Mouse (Mus musculus) heart, adult 2 months (tissue): ENCODE measurements around the gene Smarca1. TPM values are rescaled to one million over a fixed set of nuclear protein-coding genes. Genes with fewer than 3 reads are reported as not detected.

Experiments
- DNase-seq, 2 experiments: peaks; one replicate each; pipeline ENCODE4 v3.0.0; 2021
- H3K27ac ChIP-seq: fragments of 200-600 bp; 2 replicates; pipeline ENCODE4 v1.8.1; 2022
- H3K27me3 ChIP-seq: fragments of 200-500 bp; 2 replicates; pipeline ENCODE4 v1.6.1; 2012; ENCODE audit warnings: mild to moderate bottlenecking, low read length, inconsistent platforms, mixed read lengths; ENCODE audit not compliant: control insufficient read depth, insufficient read depth
- H3K36me3 ChIP-seq: fragments of 200-500 bp; 2 replicates; pipeline ENCODE4 v1.6.1; 2012; ENCODE audit warnings: low read length, inconsistent platforms; ENCODE audit not compliant: control insufficient read depth, insufficient read depth
- H3K4me1 ChIP-seq: fragments of 200-500 bp; 2 replicates; pipeline ENCODE4 v1.6.1; 2011; ENCODE audit warnings: low read length; ENCODE audit not compliant: control insufficient read depth, insufficient read depth
- H3K4me3 ChIP-seq: fragments of 200-600 bp; 2 replicates; pipeline ENCODE4 v1.8.1; 2022
- H3K79me2 ChIP-seq: fragments of 200-500 bp; replicated peaks from 2 replicates; pipeline ENCODE4 v1.6.1; 2012; ENCODE audit warnings: mild to moderate bottlenecking, inconsistent platforms, low read length, moderate library complexity, mixed read lengths; ENCODE audit not compliant: control insufficient read depth, insufficient read depth
- H3K9ac ChIP-seq: fragments of 200-500 bp; 2 replicates; pipeline ENCODE4 v1.6.1; 2012; ENCODE audit warnings: low read depth, mild to moderate bottlenecking, control low read depth, inconsistent platforms, low read length, mixed read lengths
- CTCF ChIP-seq: fragments of 200-600 bp; IDR thresholded peaks from 2 replicates; pipeline ENCODE4 v1.8.1; 2022; ENCODE audit warnings: antibody characterized with exemption, mild to moderate bottlenecking, moderate library complexity
- EP300 ChIP-seq: fragments of 200-500 bp; IDR thresholded peaks from 2 replicates; pipeline ENCODE4 v1.6.1; 2011; ENCODE audit warnings: low read depth, low read length, control low read depth; ENCODE audit not compliant: insufficient read depth
- POLR2A ChIP-seq: fragments of 200-500 bp; IDR thresholded peaks from 2 replicates; pipeline ENCODE4 v1.6.1; 2011; ENCODE audit warnings: mild to moderate bottlenecking, low read depth, low read length, control low read depth; ENCODE audit not compliant: insufficient read depth
- WGBS: fragments of 180-500 bp; shearing (Covaris S2); methylation state at CpG from one replicate; pipeline ENCODE4 v1.1.7; 2018; 5-methylcytosine and 5-hydroxymethylcytosine counted together
- intact Hi-C: fragments of 180-260 bp; cut with DNase I; formaldehyde crosslinking; loops from one replicate; pipeline ENCODE4 v1.15.1; 2025
- polyA plus RNA-seq: library from polyadenylated mRNA; depleted of rRNA; stranded (reverse); fragments of >200 nt; gene quantifications from 2 replicates; pipeline ENCODE4 v1.2.3, GENCODE M21; 2012
- total RNA-seq, 2 experiments: library from RNA; stranded (reverse); gene quantifications; 2 replicates each; pipeline ENCODE4 v1.2.3; 2021

The Smarca1 gene
- total and polyA plus RNA-seq, 3 experiments = 0.12 to 1.5 (median 1.5) TPM

DNA sequence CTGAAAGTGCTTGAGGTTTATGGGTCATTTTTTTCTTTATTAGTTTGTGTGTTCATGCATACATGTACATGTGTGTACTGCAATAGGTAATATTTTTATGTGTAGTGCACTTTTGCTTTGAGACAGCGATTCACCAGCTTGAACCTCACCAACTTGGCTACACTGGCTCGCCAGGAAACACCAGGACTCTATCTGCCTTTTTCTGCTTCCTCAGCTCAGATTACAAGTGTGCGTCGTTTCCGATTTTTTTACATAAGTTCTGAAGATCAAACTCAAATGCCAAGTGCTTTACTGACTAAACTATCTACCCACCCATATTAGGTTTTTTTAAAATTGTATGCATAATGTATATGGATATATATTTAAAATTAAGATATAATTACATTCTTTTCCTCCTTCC, 27.8 kb upstream of the Smarca1 start:
- intact Hi-C loops = no loop called here
- Histone ChIP-seq H3K27ac (no peak overlapping the region), H3K27me3 (no peaks in the 10 kb centered on the region), H3K79me2 (no peaks in the 10 kb centered on the region), H3K36me3 (peaks cover 6% of the 10 kb centered on the region), H3K9ac (no peak overlapping the region), H3K4me1 (peaks cover 1% of the 10 kb centered on the region; the same call in 1 of the 2 replicates), H3K4me3 (no peak overlapping the region)
- WGBS = 52% methylated on average over 5 of the region's 5 CpGs
- no peak for DNase-seq
- TF ChIP-seq EP300 = no peak
- no peak for TF ChIP-seq POLR2A
- no peak for TF ChIP-seq CTCF

DNA sequence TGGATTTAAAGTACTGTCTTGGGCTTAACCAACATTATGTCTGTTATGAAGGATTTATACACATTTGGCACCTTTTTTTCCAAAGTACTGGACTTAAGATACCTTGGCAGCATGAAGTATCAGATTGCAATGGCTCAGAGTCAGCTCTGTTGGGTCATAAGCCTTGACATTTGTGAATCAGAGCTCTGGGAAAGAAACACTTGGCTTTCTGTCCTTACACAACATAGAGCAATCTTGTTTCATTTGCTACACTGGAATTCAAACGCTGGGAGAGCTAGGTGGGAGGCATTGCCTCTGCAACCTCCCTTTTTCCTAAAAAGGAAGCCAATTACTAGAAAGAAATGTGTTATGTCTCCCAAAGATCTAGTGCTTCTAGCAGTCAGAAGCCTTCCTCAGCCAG, 24.1 kb upstream of the Smarca1 start:
- Histone ChIP-seq H3K9ac (no peak overlapping the region), H3K36me3 (peaks cover 6% of the 10 kb centered on the region), H3K79me2 (no peaks in the 10 kb centered on the region), H3K4me1 (peaks cover 1% of the 10 kb centered on the region; the same call in 1 of the 2 replicates), H3K27me3 (no peaks in the 10 kb centered on the region), H3K4me3 (no peak overlapping the region), H3K27ac (no peak overlapping the region)
- 33% methylated on average over 1 of the region's 1 CpGs for WGBS
- TF ChIP-seq CTCF = no peak
- intact Hi-C loops = no loop called here
- no peak for DNase-seq

DNA sequence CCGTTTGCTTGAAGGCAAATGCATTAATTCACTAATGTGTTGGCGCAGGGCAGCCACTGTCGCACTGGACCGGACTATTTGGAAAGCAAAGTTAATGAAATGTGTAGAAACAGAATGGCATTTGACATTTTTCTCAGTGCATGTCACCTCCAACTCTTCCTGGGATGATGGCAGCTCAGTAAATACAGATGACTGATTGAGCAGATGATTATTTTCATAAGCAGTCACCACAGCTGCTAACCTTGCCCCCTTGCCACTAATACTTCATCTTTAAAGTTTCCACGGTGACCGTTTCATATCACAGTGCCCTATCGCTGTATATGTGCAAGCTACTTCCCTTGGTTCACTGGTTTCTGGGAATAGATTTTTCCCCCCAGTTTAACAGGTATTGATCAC, 20.8 kb upstream of the Smarca1 start:
- H3K79me2 ChIP-seq = no peaks in the 10 kb centered on the region
- no peak overlapping the region for H3K4me3 ChIP-seq
- no peak for DNase-seq
- intact Hi-C loops = no loop called here
- peaks cover 1% of the 10 kb centered on the region; the same call in 1 of the 2 replicates for H3K4me1 ChIP-seq
- H3K9ac ChIP-seq = no peak overlapping the region
- H3K27me3 ChIP-seq = no peaks in the 10 kb centered on the region
- 78% methylated on average over 7 of the region's 7 CpGs for WGBS
- peaks cover 6% of the 10 kb centered on the region for H3K36me3 ChIP-seq
- no peak for TF ChIP-seq POLR2A
- no peak for TF ChIP-seq EP300
- no peak for TF ChIP-seq CTCF
- H3K27ac ChIP-seq = no peak overlapping the region

DNA sequence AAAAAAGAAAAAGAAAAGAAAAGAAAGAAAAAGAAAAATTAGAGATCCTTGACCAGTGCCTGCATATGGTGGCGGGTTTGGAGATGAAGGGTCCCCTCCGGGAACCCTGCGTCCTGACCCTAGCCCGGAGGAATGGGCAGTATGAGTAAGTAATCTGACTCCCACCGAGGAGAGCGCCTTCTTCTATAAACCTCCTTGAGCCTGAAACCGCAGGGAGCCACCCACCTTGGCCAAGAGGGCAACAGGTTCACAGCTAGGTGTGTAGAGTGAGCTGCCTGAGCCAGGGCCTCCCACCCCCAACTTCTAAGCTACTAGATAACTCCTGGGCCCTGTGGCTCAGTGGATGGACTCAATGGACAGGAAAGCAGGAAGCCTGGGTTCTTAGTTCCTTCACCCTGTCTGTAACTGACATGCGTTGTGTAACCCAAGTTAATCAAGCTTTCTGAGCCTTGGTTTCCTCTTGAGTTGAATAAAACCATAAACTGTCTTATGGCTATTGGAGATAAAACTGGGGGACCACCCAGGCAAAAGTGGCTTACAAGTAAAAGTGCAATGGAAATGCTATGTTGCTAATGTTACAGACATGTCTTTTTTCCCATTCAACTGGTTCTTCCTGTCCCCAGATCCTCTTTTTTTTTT, 20.2 kb upstream of the Smarca1 start:
- DNase-seq = peak; percentile 6 to 24
- Histone ChIP-seq H3K27me3 (no peaks in the 10 kb centered on the region), H3K27ac (peak overlapping the region; percentile 88; the same call in 1 of the 2 replicates), H3K9ac (peak overlapping the region; percentile 25; the same call in 1 of the 2 replicates), H3K36me3 (peaks cover 6% of the 10 kb centered on the region), H3K4me3 (peak overlapping the region; percentile 67), H3K4me1 (peaks cover 1% of the 10 kb centered on the region; the same call in 1 of the 2 replicates), H3K79me2 (no peaks in the 10 kb centered on the region)
- 17% methylated on average over 8 of the region's 8 CpGs for WGBS
- intact Hi-C loops = no loop called here
- TF ChIP-seq CTCF (no peak), POLR2A (no peak), EP300 (no peak)

- Histone ChIP-seq H3K4me3 (peak within 1 kb of the TSS; percentile 67), H3K27ac (peak within 1 kb of the TSS; percentile 88), H3K27me3 (no peaks in the 10 kb centered on the region), H3K79me2 (no peaks in the 10 kb centered on the region), H3K36me3 (peaks cover 6% of the 10 kb centered on the region), H3K9ac (peak within 1 kb of the TSS; percentile 96), H3K4me1 (no peaks in the 10 kb centered on the region; the same call in 1 of the 2 replicates)
- peak; percentile 81 to 82 for DNase-seq
- no peak for TF ChIP-seq POLR2A
- TF ChIP-seq CTCF = peak; percentile 89
- WGBS = 11% methylated on average over 32 of the region's 35 CpGs
- intact Hi-C loops = no loop called here
Observed at GRCm38 (mm10) chrX:47912306-47912792, 19.6 kb upstream of the Smarca1 start, which contains the start of gene Ocrl. Ocrl (plus strand) TSS chrX:47912387.

GRCm38 (mm10) chrX:47891907-47892430, 805 bp downstream of the Smarca1 start:
- Histone ChIP-seq H3K79me2 (no peaks in the 10 kb centered on the region), H3K4me1 (no peaks in the 10 kb centered on the region), H3K27ac (no peak overlapping the region), H3K27me3 (no peaks in the 10 kb centered on the region), H3K4me3 (peak overlapping the region; percentile 49), H3K9ac (peak overlapping the region; percentile 60), H3K36me3 (no peaks in the 10 kb centered on the region)
- TF ChIP-seq CTCF (no peak), POLR2A (no peak), EP300 (no peak)
- WGBS = 18% methylated on average over 29 of the region's 36 CpGs
- DNase-seq = peak; percentile 2 to 33
- intact Hi-C loops = no loop called here
